Comparison of ENCODE assay signal across 8 mouse cellular contexts in genomic region chr1:105993601-105994209, GRCm38 (mm10). TPM values are rescaled to one million over a fixed set of nuclear protein-coding genes. Genes with fewer than 3 reads are reported as not detected.
A peak's percentile ranks its signal among the peaks of the same experiment; 100 is the strongest.
DNase-seq lines count a peak whose midpoint lies in the region; ATAC-seq and TF ChIP-seq lines count a peak whose summit lies in the region.

No protein-coding gene starts in this region.

- no peak overlapping the region; the same call in 1 of the 2 replicates for H3K27ac ChIP-seq in hindbrain, embryonic 14.5 days

- H3K27me3 ChIP-seq in Patski = no peaks in the 10 kb centered on the region
- no peaks in the 10 kb centered on the region for H3K27me3 ChIP-seq in hindbrain, embryonic 14.5 days (ENCODE audit: control insufficient read depth, insufficient read depth, low read length)

- H3K4me2 ChIP-seq in hindbrain, embryonic 14.5 days (replicated peaks) = peak overlapping the region; percentile 99

- TF ChIP-seq CTCF in Patski (IDR thresholded peaks at IDR 0.05) = no peak

- H3K4me1 ChIP-seq in hindbrain, embryonic 14.5 days (replicated peaks; ENCODE audit: control insufficient read depth, insufficient read depth, low read length) = peaks cover 29% of the 10 kb centered on the region

- POLR2A ChIA-PET in Patski (lab: Charles Lee) = no interaction called here

- peak; percentile 36 for ATAC-seq in Patski
- peak; percentile 70 for ATAC-seq in hindbrain, embryonic 14.5 days (ENCODE audit: low FRiP score)

- in situ Hi-C loops in Patski (cut with MboI; ENCODE audit: low pct_unique_long_range_greater_than_20kb) = no loop called here

- H3K4me3 ChIP-seq in hindbrain, embryonic 14.5 days (replicated peaks; ENCODE audit: low read length) = peak overlapping the region; percentile 74

- WGBS in hindbrain, embryonic 14.5 days = under 1% methylated on average over 36 of the region's 37 CpGs

- DNase-seq in Patski (ENCODE audit: low read depth, low spot score) = no peak
- DNase-seq in cerebellum, postnatal 14 days = peak; percentile 92 to 93
- DNase-seq in frontal cortex, postnatal 25 days (ENCODE audit: low spot score in 2 of 2) = peak; percentile 60 to 74
- DNase-seq in hindbrain, embryonic 14.5 days (ENCODE audit: low spot score) = peak; percentile 78
- peak; percentile 68 for DNase-seq in left cerebral cortex, adult 11 months (ENCODE audit: low spot score)
- peak; percentile 90 for DNase-seq in lung, postnatal 36 days
- peak; percentile 88 for DNase-seq in retina, embryonic 14.5 days (ENCODE audit: low spot score)
- peak; percentile 83 to 88 for DNase-seq in thymus, postnatal 36 days

- peak overlapping the region; percentile 63 for H3K9ac ChIP-seq in hindbrain, embryonic 14.5 days

- CTCF ChIA-PET in Patski (lab: Charles Lee) = interaction anchor here (1.1 to 1.5 kb wide), 3 partner anchors 21 to 89 kb away, joined by 3 to 4 read pairs (median 3); no protein-coding TSS in a partner anchor

- H3K36me3 ChIP-seq in hindbrain, embryonic 14.5 days (replicated peaks; ENCODE audit: control insufficient read depth, insufficient read depth) = no peaks in the 10 kb centered on the region

- H3K9me3 ChIP-seq in hindbrain, embryonic 14.5 days (ENCODE audit: control insufficient read depth, low read length) = no peaks in the 10 kb centered on the region

RNA-seq across cellular contexts. Expression of gene Zcchc2, which starts 3.5 kb away (rescaled TPM):
- 14.1 TPM for polyA plus RNA-seq in Patski (2021)
- polyA plus RNA-seq in hindbrain, embryonic 14.5 days (2014; fragmentation: Nextera tagmentation; extraction: Ambion mirVana) = 2.7 and 3.1 TPM in 2 replicates
